Mouse (Mus musculus) hindbrain, postnatal 0 days (tissue): Measurements from ENCODE around the gene Plk3. TPM values are rescaled to one million over a fixed set of nuclear protein-coding genes. Genes with fewer than 3 reads are reported as not detected.

Source experiments
- ATAC-seq: fragments of 200-750 bp; cut with Nextera tagmentation; 2 replicates; pipeline ENCODE4 v1.8.0; 2017; ENCODE audit warnings: mild to moderate bottlenecking, moderate TSS enrichment, moderate library complexity
- DNase-seq: peaks from one replicate; pipeline ENCODE4 v3.0.0-alpha.2; 2015; ENCODE audit warnings: low spot score
- H3K27ac ChIP-seq: fragments of 300-500 bp; sonication (generic); 2 replicates; pipeline ENCODE4 v1.5.1; 2014; ENCODE audit warnings: mild to moderate bottlenecking
- H3K27me3 ChIP-seq: fragments of 300-500 bp; sonication (generic); 2 replicates; pipeline ENCODE4 v1.6.1; 2014; ENCODE audit warnings: low read length, mixed read lengths; ENCODE audit not compliant: insufficient read depth
- H3K36me3 ChIP-seq: fragments of 300-500 bp; sonication (generic); 2 replicates; pipeline ENCODE4 v1.6.1; 2014; ENCODE audit warnings: low read length, mixed read lengths; ENCODE audit not compliant: insufficient read depth
- H3K4me1 ChIP-seq: fragments of 300-500 bp; sonication (generic); 2 replicates; pipeline ENCODE4 v1.6.1; 2014; ENCODE audit warnings: antibody characterized with exemption, low read length, mixed read lengths; ENCODE audit not compliant: insufficient read depth
- H3K4me2 ChIP-seq: fragments of 300-500 bp; sonication (generic); 2 replicates; pipeline ENCODE4 v1.6.1; 2014; ENCODE audit warnings: low read depth, mild to moderate bottlenecking, low read length, moderate library complexity, mixed read lengths
- H3K4me3 ChIP-seq: fragments of 300-500 bp; sonication (generic); 2 replicates; pipeline ENCODE4 v1.5.1; 2014; ENCODE audit warnings: low read length
- H3K9ac ChIP-seq: fragments of 300-500 bp; sonication (generic); replicated peaks from 2 replicates; pipeline ENCODE4 v1.6.1; 2014; ENCODE audit warnings: mild to moderate bottlenecking, low read length, moderate library complexity, mixed read lengths
- H3K9me3 ChIP-seq: fragments of 300-500 bp; sonication (generic); 2 replicates; pipeline ENCODE4 v1.6.1; 2016; ENCODE audit warnings: low read length, mixed read lengths
- CTCF ChIP-seq: IDR thresholded peaks from 2 replicates; pipeline ENCODE4 v1.5.1; 2016; ENCODE audit warnings: antibody characterized with exemption, control low read depth, low read depth
- WGBS: fragments of 180-500 bp; shearing (Covaris S2); extraction: QIAGEN DNeasy Blood & Tissue Kit; methylation state at CpG from one replicate; pipeline ENCODE4 v1.1.7; 2014; 5-methylcytosine and 5-hydroxymethylcytosine counted together
- polyA plus RNA-seq: library from polyadenylated mRNA; unstranded; fragments of >200 nt; fragmentation: Nextera tagmentation; extraction: Ambion mirVana; gene quantifications from 2 replicates; pipeline ENCODE4 v1.2.1, GENCODE M21; 2015
- total RNA-seq: library from RNA; depleted of rRNA; stranded (reverse); fragments of >200 nt; gene quantifications from 2 replicates; pipeline ENCODE4 v1.2.3, GENCODE M21; 2014

Plk3 gene
- total and polyA plus RNA-seq, 2 experiments from 2014 or later = 29.1 to 29.8 TPM

- 32% methylated on average over 4 of the region's 4 CpGs for WGBS
- ATAC-seq = no peak
Measured at GRCm38 (mm10) chr4:117140613-117141012, 6.8 kb upstream of the Plk3 start.

GRCm38 (mm10) chr4:117139217-117139612, 5.5 kb upstream of the Plk3 start:
- TF ChIP-seq CTCF = peak; percentile 77
- ATAC-seq (peak; percentile 55; the same call in 1 of the 2 replicates), DNase-seq (peak; percentile 66)
- Histone ChIP-seq H3K36me3 (no peaks in the 10 kb centered on the region), H3K9me3 (no peaks in the 10 kb centered on the region), H3K27ac (no peak overlapping the region), H3K27me3 (no peaks in the 10 kb centered on the region), H3K9ac (no peak overlapping the region), H3K4me2 (no peak overlapping the region), H3K4me3 (no peak overlapping the region), H3K4me1 (no peaks in the 10 kb centered on the region)
- WGBS = 1% methylated on average over 2 of the region's 2 CpGs

More at GRCm38 (mm10) chr4:117140613-117141012, 6.8 kb upstream of the Plk3 start:
- TF ChIP-seq CTCF = peak; percentile 56
- no peaks in the 10 kb centered on the region for H3K4me1 ChIP-seq
- no peak overlapping the region for H3K4me3 ChIP-seq
- peak; percentile 50 for DNase-seq
- H3K36me3 ChIP-seq = no peaks in the 10 kb centered on the region
- H3K27me3 ChIP-seq = no peaks in the 10 kb centered on the region
- H3K27ac ChIP-seq = no peak overlapping the region
- no peaks in the 10 kb centered on the region for H3K9me3 ChIP-seq
- H3K4me2 ChIP-seq = no peak overlapping the region
- no peak overlapping the region for H3K9ac ChIP-seq

GRCm38 (mm10) chr4:117138295-117139216, 4.8 kb upstream of the Plk3 start:
- H3K36me3 ChIP-seq = no peaks in the 10 kb centered on the region
- no peak overlapping the region for H3K4me3 ChIP-seq
- H3K9ac ChIP-seq = no peak overlapping the region
- no peaks in the 10 kb centered on the region for H3K27me3 ChIP-seq
- DNase-seq (no peak), ATAC-seq (0 out of 2 replicates have a peak, but pooled peaks have one; percentile 18)
- H3K9me3 ChIP-seq = no peaks in the 10 kb centered on the region
- no peak overlapping the region for H3K27ac ChIP-seq
- TF ChIP-seq CTCF = no peak
- H3K4me2 ChIP-seq = no peak overlapping the region
- WGBS = 73% methylated on average over 15 of the region's 17 CpGs
- H3K4me1 ChIP-seq = no peaks in the 10 kb centered on the region

- H3K4me2 ChIP-seq = no peak overlapping the region
- no peak overlapping the region for H3K27ac ChIP-seq
- DNase-seq (no peak), ATAC-seq (no peak)
- H3K9me3 ChIP-seq = no peaks in the 10 kb centered on the region
- peaks cover 5% of the 10 kb centered on the region; the same call in 1 of the 2 replicates for H3K36me3 ChIP-seq
- no peak for TF ChIP-seq CTCF
- H3K4me1 ChIP-seq = 0 out of 2 replicates have a peak, but pooled peaks cover 8% of the 10 kb centered on the region
- H3K4me3 ChIP-seq = no peak overlapping the region
- no peaks in the 10 kb centered on the region for H3K27me3 ChIP-seq
- H3K9ac ChIP-seq = no peak overlapping the region
- 20% methylated on average over 8 of the region's 8 CpGs for WGBS
Measured at GRCm38 (mm10) chr4:117136034-117136433, 2.3 kb upstream of the Plk3 start.

GRCm38 (mm10) chr4:117134601-117134995, 835 bp upstream of the Plk3 start:
- ATAC-seq = no peak
- WGBS = 38% methylated on average over 2 of the region's 2 CpGs
- Histone ChIP-seq H3K9ac (peak overlapping the region; percentile 87; the same call in 1 of the 2 replicates), H3K4me1 (0 out of 2 replicates have a peak, but pooled peaks cover 8% of the 10 kb centered on the region), H3K4me2 (peak overlapping the region; percentile 72; the same call in 1 of the 2 replicates), H3K27me3 (no peaks in the 10 kb centered on the region), H3K36me3 (peaks cover 18% of the 10 kb centered on the region; the same call in 1 of the 2 replicates), H3K27ac (peak overlapping the region; percentile 90; the same call in 1 of the 2 replicates), H3K4me3 (peak overlapping the region; percentile 79; the same call in 1 of the 2 replicates), H3K9me3 (no peaks in the 10 kb centered on the region)
- TF ChIP-seq CTCF = no peak
- no peak for DNase-seq

- Histone ChIP-seq H3K36me3 (peaks cover 29% of the 10 kb centered on the region), H3K27me3 (no peaks in the 10 kb centered on the region), H3K4me2 (peak overlapping the region; percentile 72), H3K9me3 (no peaks in the 10 kb centered on the region), H3K9ac (peak overlapping the region; percentile 87), H3K4me3 (peak overlapping the region; percentile 79), H3K27ac (peak overlapping the region; percentile 90), H3K4me1 (0 out of 2 replicates have a peak, but pooled peaks cover 8% of the 10 kb centered on the region)
- DNase-seq (peak; percentile 44), ATAC-seq (peak; percentile 54)
- 0% methylated on average over 42 of the region's 42 CpGs for WGBS
- no peak for TF ChIP-seq CTCF
Measured at GRCm38 (mm10) chr4:117133366-117133796, 382 bp downstream of the Plk3 start.
